Mouse (Mus musculus) activated CD4-positive, CD25-positive, alpha-beta regulatory T cell, adult 4 months (primary cell): ENCODE measurements around the gene Cysltr2. TPM values are rescaled to one million over a fixed set of nuclear protein-coding genes. Genes with fewer than 3 reads are reported as not detected.

ENCODE experiments used
- ATAC-seq: one replicate; pipeline ENCODE4 v1.8.0; 2017
- polyA plus RNA-seq, 2 experiments: library from polyadenylated mRNA; unstranded; fragments of 100-300 nt; shearing (Covaris generic); gene quantifications; one replicate each; pipeline ENCODE4 v1.2.1; 2017

Gene Cysltr2
- polyA plus RNA-seq, 2 experiments from 2014 or later: 24.1 to 26.9 TPM

DNA sequence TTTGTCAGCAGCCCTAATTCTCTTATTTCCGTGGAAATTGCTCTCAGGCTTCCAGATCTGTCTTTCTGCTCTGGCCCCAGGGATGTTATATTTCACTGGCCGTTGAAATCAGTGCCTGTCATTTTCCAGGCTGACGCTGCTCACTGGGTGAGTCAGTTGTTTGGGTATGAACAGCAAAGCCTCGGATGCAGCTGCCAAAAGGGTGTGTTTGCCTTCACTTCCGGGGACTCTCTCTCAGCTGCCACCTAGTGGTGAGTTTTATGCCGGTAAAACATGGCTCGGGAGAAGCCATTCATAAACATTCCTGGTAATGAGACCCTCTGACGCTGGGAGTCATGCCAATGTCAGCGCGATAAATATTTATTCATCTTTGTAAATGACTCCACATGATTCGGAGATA lies 65.5 kb downstream of the Cysltr2 start:
- peak; percentile 91 for ATAC-seq

DNA sequence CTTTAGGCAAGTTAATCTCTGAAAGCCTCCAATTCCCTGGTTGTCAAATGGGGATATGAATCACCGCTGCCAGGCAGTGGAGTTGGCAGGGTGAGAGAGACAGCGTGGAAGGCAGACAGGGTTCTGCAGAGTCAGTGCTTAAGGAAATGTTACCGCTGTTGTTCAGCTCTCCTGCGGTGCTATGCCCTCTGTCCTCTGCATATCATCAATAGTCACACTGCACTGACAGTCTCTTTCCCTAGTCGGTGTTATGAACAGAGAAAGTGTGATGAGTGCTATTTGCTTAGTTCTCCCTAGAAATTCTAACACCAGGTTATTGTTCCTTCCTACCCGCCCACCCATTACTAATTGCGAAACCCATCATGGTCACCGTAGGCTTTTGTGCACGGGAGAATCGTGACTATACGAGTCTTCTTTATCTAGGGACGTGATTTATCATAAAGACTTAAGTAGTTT lies 65.9 kb downstream of the Cysltr2 start:
- no peak for ATAC-seq

DNA sequence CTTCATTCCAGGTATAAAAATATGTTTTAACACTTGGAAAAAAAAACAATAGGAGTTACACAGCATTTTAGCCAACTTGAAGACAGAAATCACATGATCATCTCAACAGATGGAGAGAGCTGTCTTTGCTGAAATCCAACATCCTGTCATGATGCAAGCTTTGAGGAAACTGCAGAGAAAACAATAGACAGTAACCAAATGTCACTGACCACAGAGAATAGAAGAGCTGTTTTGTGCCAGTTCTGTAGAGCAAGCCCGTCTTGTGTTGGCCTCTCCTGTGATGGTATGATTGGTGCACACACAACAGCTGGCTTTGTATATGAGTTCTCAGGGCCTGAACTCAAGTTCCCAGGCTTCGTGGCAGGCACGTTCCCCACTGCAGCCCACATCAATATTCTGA lies 68.2 kb downstream of the Cysltr2 start:
- no peak for ATAC-seq

DNA sequence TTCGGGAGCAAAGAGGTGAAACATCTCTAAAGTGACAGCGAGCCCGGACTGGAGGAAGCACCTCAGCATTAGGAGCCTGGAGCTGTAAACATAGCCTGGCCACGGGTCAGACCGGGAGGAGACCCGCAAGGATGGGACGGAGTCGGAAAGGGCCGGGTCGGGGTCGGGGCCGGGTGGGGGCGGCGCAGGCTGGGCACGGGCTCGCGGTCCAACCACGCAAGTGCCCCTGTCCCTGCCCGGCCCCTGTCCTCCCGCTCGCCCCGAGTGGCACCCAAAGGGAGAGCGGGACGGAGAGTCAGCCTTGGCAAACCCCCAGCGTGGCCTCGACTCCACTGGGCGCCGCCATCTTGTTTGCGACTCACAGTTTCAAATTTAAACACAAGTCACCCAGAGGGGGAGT lies 68.8 kb downstream of the Cysltr2 start:
- ATAC-seq: no peak

DNA sequence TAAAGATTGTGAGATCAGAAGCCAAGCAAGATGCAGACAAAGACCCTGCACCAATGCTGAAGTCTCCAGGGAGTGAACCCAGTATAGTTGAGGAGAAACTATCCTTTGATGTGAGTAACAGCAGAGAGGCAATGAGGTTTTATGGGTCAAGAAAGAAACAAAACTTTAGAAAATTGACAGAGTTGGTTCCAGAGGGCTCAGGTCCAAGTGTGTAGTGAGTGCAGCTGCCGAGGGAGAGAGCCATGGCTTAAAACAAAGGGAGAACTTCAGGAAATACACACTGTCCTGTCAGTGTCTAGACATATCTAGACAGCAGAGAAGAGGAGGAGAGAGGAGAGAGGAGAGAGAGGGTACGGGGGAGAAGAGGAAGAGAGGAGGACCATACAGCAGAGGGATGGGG lies 72.8 kb downstream of the Cysltr2 start:
- no peak for ATAC-seq

Other genes starting within 250 kb of the Cysltr2 start
- 10 to 100 TPM; 55.7 to 64.9 TPM for gene Rcbtb2, start 73.9 kb upstream of the Cysltr2 start, polyA plus RNA-seq
- gene Lpar6, start 188.8 kb upstream of the Cysltr2 start, polyA plus RNA-seq: 10 to 100 TPM; 41.7 to 50.0 TPM